Mouse (Mus musculus): ENCODE results near the gene Sept14. TPM values are rescaled to one million over a fixed set of nuclear protein-coding genes. Genes with fewer than 3 reads are reported as not detected.
"Not testable (repeated sequence)": the region's sequence is repeated elsewhere in the genome, so short reads cannot be mapped to it uniquely, and the experiment has no call there.

Gene Sept14
- not detected in 2 replicates for total RNA-seq (2017)

DNA sequence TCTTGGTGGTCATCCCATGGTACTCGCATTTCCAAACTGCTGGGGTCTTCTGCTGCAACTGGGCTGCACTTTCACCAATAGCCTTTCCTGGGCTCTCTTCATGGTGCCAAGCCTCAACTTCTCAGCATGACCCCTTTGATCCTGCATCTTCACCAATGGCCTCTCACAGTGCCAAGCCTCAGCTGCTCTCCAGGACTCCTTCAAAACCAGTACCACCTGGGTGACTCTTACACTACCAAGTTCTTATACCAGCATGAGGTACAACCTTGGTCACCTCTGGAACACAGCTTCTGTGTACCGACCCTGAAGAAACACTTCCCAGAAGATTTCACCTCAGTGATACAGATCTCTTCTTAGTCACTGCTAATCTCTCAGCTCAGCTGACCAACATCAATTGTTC is at the start of gene Sept14:
TSS of gene Sept14 (minus strand) at position 101 of the 400 bp plus-strand sequence.
- ATAC-seq (replicated peaks; ENCODE audit: low read depth, poor library complexity, severe bottlenecking) = no peak

DNA sequence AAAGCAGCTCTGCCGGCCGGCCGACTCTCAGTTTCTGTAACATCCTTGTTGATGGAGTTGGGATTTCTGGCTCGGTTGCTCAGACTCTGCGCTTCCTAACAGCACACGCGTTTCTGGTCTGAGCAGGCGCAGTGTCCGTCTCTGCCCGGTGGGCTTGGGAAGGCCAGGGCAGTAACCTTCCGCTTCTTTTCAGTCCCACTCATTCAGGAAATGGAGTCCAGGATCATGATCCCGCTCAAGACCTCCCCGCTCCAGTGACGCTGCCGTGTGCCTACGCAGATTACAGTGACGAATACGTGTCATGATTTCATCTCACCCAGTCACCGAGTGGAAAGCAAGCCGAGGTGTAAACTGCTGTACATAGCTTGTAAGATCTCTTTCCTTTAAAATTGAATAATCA is 48.6 kb upstream of the Sept14 start:
- ATAC-seq (replicated peaks; ENCODE audit: low read depth, poor library complexity, severe bottlenecking) = no peak

DNA sequence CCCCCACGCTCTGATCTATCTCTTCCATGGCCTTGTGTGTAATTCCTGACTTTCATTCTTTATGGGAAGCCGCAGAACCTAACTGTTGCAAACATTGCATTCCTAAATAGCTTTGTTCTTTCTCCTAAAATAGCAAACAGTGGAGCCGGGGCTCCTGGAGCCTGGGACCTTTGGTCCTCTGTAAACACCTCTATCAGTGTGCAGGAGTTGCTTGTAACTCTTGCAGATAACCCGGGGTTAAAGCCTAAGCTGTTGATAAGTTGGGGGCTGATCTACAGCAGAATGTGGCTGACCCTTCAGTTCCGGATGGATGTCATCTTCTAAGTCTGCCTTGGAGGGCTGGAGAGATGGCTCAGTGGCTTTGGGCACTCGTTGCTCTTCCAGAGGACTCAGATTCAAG is 35.7 kb upstream of the Sept14 start:
- no peak for ATAC-seq (replicated peaks; ENCODE audit: low read depth, poor library complexity, severe bottlenecking)

DNA sequence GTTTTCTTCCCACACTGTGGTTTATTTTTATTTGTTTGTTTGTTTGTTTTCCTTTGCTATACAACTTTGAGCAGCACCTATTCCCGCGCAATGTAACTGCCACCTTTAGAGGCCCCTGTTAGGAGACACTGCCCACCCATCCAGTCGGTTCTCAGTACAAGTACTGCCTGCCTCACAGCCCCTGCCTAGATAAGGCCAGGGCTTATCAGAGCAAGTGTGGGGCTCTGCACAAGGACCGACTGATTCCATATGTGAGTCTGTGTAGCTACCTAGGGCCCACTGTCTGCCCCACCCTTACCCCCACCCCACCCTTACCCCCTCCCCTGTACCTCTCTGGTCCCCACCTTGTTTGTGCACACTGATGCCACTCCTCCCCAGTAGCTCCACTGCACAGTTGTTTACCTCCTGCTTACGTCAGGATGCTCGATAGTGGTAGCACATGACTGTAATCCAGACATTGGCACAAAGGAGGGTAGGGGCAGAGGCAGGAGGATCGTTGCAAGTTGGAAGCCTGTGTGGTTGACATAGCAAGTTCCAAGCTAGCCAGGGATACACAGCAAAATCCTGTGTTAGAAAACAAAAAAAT is 34.7 kb upstream of the Sept14 start:
- no peak for ATAC-seq (replicated peaks; ENCODE audit: low read depth, poor library complexity, severe bottlenecking)

DNA sequence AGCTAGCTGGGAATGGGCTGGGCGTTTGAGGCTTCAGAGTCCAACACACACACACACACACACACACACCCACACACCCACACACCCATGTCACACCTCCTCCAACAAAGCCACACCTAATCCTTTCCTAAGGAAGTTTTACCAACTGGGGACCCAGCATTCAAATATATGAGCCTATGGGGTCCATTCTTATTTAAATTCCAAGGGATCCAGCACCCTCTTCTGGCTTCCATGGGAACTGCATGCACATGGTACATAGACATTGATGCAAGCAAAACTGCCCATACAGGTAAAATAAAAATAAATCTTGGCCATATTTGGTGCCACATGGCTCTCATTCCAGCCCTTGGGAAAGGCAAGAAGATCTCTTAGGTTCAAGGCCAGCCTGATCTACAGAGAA is 32.7 kb upstream of the Sept14 start:
- peak; percentile 73 for ATAC-seq (replicated peaks; ENCODE audit: low read depth, poor library complexity, severe bottlenecking)

DNA sequence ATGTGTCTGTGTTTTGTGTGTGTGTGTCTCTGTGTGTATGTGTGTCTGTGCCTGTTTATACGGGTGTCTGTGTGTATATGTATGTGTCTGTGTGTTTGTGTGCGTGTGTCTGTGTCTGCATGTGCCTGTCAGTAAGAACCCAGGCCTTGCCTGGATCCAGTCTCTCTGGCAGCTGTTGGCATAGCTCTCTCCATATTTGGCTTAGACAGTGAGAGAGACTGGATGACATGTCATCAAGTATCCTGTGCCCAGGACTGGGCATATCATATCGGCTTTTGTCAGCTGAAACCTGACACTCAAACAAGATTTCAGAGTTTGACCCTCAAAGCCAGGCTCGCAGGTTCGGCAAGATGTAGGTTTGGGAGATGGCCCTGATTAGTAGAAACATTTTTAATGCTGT is 22.7 kb upstream of the Sept14 start:
- no peak for ATAC-seq (replicated peaks; ENCODE audit: low read depth, poor library complexity, severe bottlenecking)

DNA sequence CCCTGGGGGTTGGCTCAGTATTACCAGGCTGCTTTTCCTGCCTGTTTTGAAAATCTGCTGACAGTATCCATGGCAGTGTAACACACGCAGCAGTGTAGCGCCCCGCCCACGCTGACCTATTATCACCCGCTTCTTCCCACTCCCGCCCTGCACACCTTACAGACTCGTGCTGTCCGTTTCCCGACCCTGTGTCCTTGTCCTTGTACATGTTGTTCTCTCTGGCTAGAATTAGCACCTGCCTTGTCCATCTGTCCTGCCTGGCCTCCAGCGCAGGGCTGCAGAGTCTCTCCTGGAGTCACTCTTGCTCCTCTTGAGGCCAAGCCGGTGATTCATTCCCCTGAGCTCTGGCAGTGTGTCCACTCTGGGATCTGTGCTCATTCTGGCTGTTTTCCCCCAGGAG is 22.0 kb upstream of the Sept14 start:
- peak; percentile 71 for ATAC-seq (replicated peaks; ENCODE audit: low read depth, poor library complexity, severe bottlenecking)

DNA sequence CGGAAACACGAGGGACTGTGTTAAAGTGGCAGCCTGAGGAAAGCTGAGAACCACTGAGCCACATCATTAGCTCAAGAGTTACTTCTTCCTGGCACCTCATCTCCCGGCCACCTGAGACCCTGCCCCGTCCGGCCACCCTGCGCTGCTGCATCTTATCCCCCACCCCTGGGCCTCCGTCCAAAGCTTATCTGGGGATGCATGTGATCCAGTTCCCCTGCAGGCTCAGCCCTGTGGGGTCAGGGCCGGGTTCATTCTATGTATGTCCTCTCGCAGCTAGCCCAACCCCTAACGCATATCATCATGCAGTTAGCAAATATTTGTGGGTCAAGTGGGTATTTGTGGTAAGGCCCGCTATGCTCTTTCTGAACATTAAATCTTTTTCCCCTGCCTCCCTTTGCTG is 21.0 kb upstream of the Sept14 start:
- ATAC-seq (replicated peaks; ENCODE audit: low read depth, poor library complexity, severe bottlenecking) = peak; percentile 17

DNA sequence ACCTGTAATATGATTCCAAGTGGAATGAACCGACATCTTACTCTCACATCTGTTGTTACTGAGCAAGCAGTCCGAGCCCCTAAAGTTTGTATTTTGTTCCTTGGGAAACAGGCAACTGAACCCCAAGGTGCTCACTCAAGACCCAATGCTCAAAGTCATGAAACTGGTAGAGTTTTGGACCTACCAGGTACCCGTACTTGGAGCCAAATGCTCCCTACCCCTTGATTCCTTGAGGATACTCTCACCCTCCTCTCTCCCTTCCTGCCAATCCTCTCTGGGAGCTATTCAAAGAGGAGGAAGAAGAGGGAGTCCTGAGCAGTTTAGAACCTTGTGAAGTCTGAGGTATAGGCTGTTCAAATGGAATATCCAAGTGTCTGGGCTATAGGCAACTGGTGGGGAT is 18.5 kb upstream of the Sept14 start:
- ATAC-seq (replicated peaks; ENCODE audit: low read depth, poor library complexity, severe bottlenecking) = no peak

DNA sequence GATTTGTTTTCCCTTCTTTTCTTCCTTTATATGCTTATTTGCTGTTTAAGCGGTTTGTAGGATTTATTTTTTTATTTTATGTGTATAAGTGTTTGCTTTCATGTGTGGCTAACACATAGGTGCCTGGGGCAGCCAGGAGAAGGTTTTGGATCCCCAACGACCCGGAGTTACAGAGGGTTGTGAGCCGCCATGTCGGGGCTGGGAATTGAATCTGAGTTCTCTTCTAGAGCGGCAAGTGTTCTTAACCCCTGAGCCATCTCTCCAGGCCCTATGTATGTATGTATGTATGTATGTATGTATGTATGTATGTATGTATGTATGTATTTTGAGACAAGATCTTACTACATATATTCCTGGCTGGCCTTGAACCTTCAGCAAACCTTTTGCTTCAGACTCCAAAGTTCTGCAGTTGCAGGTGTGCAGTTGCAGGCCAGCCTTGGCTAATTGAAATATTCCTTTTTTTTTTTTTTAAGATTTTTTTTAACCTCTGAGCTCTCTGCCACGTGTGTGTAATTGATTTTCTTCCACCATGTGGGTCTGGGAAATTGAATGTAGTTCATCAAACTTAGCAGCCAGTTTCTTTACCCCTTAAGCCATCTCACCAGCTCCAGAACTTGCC is 17.6 kb upstream of the Sept14 start:
- no peak for ATAC-seq (replicated peaks; ENCODE audit: low read depth, poor library complexity, severe bottlenecking)

DNA sequence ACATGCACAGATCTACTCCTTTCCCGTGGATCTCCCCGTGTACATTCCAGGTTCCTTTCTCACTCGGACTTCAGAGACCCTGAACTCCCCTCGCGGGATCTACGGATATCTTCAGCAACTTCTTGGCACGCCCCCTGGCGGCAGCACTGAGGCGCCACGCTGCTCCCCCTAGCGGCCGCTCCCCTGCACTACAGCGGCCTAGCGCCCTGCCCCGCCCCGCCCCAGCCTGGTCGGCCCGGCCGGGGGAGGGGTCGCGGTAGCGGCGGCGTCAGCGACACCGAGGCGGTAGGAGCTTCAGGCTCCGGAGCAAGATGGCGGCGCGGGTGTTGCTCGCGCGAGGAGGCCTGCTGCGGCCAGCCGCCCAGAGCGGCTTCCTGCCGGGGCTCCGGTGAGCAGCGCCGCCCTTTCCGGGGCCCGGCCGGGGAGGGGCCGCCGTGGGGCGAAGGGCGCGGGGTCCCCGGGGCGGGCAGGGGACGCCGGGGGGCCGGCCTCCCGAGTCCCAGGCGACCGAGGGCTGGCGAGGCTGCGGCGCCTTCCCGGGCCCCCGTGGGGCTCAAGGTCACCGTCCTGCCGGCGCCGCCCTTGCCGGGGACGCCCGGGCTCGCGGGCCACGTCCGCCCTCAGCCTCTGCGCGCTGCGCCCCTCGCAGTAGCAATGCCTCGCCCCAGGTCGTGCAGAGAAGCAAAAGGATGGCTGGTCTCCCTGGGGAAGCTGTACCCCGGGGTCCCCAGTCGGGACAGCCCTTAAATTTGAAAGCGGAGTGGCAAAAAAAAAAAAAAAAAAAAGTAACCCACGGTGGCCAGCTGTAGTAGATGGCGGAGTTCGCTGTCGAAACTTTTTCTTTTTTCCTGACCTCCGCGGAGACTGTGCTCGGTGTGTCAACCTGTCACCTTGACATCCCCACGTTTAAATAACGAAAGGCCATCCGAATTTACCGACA is 16.8 kb upstream of the Sept14 start, which contains the start of gene Nipsnap2:
TSS of gene Nipsnap2 (plus strand) at position 230 of the 940 bp plus-strand sequence.
- peak; percentile 74 for ATAC-seq (replicated peaks; ENCODE audit: low read depth, poor library complexity, severe bottlenecking)

DNA sequence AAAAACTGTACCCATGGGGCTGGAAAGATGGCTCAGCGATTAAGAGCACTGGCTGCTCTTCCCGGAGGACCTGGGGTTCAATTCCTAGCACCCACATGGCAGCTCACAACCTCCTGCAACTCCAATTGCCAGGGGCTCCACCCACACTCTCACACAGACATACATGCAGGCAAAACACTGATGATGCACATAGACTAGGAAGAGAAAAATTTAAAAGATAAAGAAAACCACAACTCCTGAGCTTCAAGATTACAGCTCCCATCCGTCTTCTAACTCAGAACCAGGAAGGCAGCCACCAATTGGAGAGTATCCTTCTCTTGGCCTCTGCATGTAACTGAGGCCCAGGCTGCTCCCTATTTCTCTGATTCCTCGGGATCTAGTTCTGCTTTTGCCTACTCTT is 16.0 kb upstream of the Sept14 start:
- ATAC-seq (replicated peaks; ENCODE audit: low read depth, poor library complexity, severe bottlenecking) = peak; percentile 51

DNA sequence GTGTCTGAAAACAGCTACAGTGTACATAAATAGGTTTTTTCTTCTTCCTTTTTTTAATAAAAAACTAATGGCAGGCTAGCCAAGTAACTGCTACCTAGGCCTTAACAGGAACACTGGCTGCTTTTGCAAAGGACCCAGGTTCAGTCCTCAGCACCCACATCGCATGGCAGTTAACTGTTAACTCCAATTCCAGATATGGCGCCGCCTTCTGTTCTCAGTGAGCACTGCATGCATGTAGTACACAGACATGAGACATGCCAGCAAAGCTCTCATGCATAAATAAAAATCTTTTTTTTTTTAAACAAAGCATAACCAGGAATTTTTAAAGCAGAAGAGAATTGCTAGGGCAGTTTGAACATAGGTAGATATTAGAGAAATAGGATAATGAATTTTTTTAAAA is 11.9 kb upstream of the Sept14 start:
- ATAC-seq (replicated peaks; ENCODE audit: low read depth, poor library complexity, severe bottlenecking) = no peak

DNA sequence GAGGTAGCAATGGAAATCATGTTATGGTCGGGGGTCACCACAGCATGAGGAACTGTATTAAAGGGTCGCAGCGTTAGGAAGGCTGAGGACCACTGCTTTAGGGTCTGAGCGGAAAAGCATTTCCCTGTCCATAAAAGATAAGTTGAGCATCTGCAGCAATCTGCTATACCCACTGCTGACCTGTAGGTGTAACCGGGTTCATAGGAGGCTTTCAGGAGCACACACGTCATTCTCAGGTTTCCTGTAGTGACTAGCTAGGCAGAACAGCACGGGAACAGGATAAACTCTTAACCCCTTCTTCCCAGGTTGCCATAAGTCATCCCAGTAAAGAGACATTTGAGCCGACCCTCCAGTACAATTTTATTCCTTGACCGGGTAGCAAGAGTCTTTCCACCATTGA is 8.7 kb upstream of the Sept14 start:
- ATAC-seq (replicated peaks; ENCODE audit: low read depth, poor library complexity, severe bottlenecking) = no peak

DNA sequence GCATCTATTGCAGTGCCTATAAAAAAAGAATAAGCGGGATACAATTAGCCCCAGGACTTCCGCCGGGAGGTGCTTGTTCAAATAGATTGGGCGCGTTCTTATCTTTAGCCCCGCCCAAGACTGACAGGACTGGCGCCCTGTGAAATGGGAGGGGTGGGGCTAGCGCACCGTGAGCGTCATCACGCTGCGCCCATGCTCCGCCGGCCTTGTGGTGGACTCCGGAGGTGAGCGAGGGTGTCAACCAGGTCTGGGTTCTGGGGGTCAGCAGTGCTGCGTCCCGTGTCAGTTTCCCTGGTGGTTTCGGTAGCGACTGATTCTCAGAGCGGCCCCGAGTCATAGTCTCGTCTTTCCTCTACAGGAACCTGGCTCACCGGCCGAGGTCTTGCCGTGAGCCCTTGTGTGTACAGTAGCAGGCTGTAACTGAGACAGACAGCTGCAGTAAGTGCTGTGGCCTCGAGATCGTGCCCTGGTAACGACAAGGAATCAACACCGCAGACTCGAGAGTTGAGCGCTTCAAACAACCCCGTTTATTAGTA is 7.1 kb upstream of the Sept14 start, which contains the start of gene Mrps17:
TSS of gene Mrps17 (plus strand) at position 172 of the 536 bp plus-strand sequence.
- ATAC-seq (replicated peaks; ENCODE audit: low read depth, poor library complexity, severe bottlenecking) = peak; percentile 99

DNA sequence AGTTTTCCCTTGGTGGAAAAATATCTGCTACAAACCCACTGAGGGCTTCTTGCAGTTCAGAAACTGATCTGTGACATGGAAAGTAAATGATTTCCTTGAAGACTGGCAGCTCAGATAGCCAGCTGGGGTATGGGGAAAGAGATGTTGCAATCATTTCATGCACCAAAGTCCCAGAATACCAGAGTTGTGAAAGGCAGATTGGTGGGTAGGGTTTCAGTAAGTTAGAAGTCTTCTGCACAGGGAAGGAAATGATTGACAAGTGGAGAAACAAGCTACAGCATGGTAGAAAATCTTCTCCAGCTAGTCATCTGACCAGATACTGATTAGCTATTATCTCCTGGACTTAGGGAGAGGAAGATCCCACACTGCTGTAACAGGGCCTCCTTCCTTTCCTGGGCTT is 4.9 kb downstream of the Sept14 start:
- ATAC-seq (replicated peaks; ENCODE audit: low read depth, poor library complexity, severe bottlenecking) = peak; percentile 93

DNA sequence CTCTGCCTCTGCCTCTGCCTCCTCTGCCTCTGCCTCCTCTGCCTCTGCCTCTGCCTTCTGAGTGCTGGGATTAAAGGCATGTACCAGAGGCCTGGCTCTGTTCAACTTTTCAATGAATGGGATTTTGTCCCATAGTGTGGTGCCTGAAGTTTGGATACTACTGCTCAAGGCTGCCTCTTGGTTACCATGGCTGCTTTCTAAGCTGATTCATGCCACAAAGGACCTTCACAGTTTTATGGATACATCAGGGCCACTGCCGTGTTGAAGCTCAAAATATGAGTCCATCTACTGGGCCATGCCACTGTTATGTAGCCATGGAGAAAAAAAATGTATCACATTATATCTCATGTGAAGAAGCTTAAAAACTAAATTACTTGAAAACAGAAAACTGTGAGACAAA is 6.6 kb downstream of the Sept14 start:
- no peak for ATAC-seq (replicated peaks; ENCODE audit: low read depth, poor library complexity, severe bottlenecking)

DNA sequence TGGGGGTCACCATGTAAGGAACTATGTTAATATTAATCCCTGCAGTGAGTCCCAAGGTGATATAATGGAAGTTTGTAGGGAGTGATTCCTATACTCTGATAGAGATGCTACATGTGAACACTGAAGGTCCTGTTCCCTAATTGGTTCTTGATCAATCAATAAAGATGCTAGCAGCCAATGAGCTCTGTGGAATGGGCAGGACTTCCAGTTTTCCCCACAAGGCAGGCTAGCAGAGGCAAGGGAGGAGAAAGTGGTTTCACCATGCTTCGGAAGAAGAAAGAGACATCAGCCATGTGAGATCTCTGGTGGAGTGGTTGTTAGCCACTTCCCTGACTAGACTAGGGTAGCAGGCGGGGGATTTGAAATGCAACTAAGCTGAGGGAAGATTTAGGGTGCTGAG is 7.8 kb downstream of the Sept14 start:
- no peak for ATAC-seq (replicated peaks; ENCODE audit: low read depth, poor library complexity, severe bottlenecking)

DNA sequence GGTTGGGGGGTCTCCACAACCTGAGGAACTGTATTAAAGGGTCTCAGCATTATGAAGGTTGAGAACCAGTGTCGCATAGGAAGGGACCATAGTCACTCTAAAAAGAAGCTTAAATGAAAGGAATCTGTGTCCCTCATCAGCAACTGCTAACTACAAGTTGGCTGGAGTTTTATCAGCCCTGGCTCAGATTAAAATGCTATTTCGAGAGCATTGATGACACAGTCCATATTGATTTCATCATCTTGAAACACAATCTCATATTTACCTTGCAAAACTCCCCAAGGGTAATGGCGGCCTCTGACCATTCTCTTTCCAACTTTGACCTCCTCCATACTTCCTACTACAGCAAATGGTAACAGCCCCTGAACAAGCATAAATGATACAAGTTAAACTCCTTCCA is 17.8 kb downstream of the Sept14 start:
- ATAC-seq (replicated peaks; ENCODE audit: low read depth, poor library complexity, severe bottlenecking) = no peak

DNA sequence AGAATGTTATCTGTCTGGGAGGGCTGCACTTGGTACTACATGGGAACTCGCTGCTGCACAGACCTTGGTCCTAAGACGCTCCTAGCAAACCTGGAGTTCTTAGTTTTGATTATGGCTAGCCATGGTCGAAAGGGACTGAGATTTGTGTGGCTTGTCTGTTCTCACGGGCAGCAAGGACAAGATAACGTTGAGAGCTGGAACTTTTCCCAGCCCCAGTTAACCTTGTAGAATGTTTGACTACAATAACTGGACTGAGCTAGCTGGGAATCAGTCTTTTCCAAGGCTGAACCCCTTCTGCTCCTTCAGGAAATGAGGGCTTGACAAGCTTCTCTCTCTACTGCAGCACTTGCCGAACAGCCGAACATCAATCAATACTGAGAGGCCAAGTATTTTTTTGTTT is 20.7 kb downstream of the Sept14 start:
- no peak for ATAC-seq (replicated peaks; ENCODE audit: low read depth, poor library complexity, severe bottlenecking)

DNA sequence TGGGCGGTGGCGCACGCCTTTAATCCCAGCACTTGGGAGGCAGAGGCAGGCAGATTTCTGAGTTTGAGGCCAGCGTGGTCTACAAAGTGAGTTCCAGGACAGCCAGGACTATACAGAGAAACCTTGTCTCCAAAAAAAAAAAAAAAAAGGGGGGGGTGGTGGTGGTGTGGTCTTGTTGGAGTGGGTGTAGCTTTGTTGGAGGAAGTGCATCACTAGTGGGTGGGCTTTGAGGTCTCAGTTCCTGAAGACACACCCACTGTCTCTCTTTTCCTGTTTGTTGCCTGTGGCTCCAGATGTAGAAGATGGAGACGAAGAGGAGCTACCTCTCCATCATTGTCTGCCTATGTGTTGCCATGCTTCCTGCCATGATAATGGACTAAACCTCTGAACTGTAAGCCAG is 23.2 kb downstream of the Sept14 start:
- ATAC-seq (replicated peaks; ENCODE audit: low read depth, poor library complexity, severe bottlenecking) = not testable (repeated sequence)

Measured in common myeloid progenitor, adult 5-6 weeks (primary cell).